Mouse (Mus musculus) cortical plate, adult 2 months (tissue): ENCODE measurements at regions not wholly inside any gene's neighbourhood (a gene's known extent, or its start where the extent isn't known, plus 50 kb on each side); places are given as distances from the start of the nearest gene placed in this dataset.

ENCODE experiments used
- CTCF ChIP-seq: fragments of 200-500 bp; IDR thresholded peaks from 2 replicates; pipeline ENCODE4 v1.5.1; 2011; ENCODE audit warnings: mild to moderate bottlenecking, control low read depth, low read length; ENCODE audit not compliant: insufficient read depth; ENCODE audit errors: extremely low read depth
- POLR2A ChIP-seq: fragments of 200-500 bp; IDR thresholded peaks from 2 replicates; pipeline ENCODE4 v1.6.1; 2011; ENCODE audit warnings: mild to moderate bottlenecking, low read length, control low read depth; ENCODE audit not compliant: insufficient read depth; ENCODE audit errors: extremely low read depth

GRCm38 (mm10) chr6:141091781-141092140, 157.3 kb upstream of the Pde3a start:
- TF ChIP-seq CTCF (no peak), POLR2A (no peak)
